Mouse (Mus musculus) embryonic stem cell, embryonic (primary cell): ENCODE measurements around the gene Tet3.

Experiments used
- CTCF ChIA-PET, 4 experiments: fragments of 300-600 bp in 2 of 4; fragments of 350-600 bp in 2 of 4; sonication (Branson Sonifier 250); formaldehyde crosslinking; loops; one replicate each; lab custom pipeline; 2022; ENCODE audit warnings: inconsistent platforms in 2 of 4; lab: Charles Lee
- POLR2A ChIA-PET, 4 experiments: fragments of 300-600 bp in 2 of 4; fragments of 350-600 bp in 2 of 4; sonication (Branson Sonifier 250); formaldehyde crosslinking; loops; one replicate each; lab custom pipeline; 2022; ENCODE audit warnings: antibody characterized with exemption in 4 of 4, inconsistent platforms in 1 of 4; lab: Charles Lee

The Tet3 gene

DNA sequence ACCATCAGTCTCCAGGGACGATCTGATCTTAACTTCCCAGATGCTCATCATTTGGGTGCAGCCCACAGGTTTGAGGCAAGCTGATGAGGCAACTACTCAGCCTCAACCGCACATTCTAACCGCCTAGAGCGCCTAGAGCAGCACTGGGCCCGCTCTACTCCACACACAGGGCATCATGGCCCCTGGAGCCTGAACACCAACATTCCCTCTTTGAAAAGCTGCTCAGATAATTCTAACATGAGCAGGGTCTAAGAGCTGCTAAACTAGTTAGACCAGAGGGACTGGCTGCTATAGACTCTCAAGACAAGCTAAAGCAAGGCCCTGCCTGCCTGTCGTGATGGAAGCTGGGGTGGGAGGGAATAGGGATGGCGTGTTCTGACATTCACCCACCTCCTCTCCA is 25.9 kb downstream of the Tet3 start:
- POLR2A ChIA-PET = interaction anchor here in 2 of 4 experiments (0.5 to 2.1 kb wide), 3 partner anchors 10 to 957 kb away, joined by 3 to 7 read pairs (median 4); no protein-coding TSS in a partner anchor
- CTCF ChIA-PET = interaction anchor here in 1 of 4 experiments (1.7 kb wide), 1 partner anchor 10 kb away, joined by 7 read pairs; no protein-coding TSS in a partner anchor

GRCm38 (mm10) chr6:83427968-83428731 is 30.7 kb downstream of the Tet3 start:
- CTCF ChIA-PET = interaction anchor here in 3 of 4 experiments (0.6 to 1.3 kb wide), 4 partner anchors 13 to 690 kb away, joined by 3 to 7 read pairs (median 3); no protein-coding TSS in a partner anchor
- POLR2A ChIA-PET = interaction anchor here in 1 of 4 experiments (1.0 kb wide), 1 partner anchor 15 kb away, joined by 3 read pairs; no protein-coding TSS in a partner anchor

DNA sequence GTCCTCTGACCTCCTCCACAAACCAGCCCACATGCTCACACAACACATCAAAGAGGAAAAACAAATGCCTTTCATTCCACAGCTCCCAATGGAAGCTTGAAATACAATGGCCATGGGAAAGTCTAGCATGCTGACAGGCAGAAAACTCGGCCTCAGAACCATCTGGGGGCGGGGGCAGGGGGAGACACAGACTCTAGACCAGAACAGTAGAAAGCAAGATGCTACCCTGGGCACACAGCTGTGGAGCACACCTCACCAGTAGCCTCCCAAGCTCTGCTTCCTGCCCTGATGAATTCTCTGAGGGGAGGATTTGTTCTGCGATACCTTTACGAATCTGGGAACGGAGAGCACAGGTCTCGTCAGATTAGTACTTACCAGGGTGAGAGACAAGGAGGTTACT is 31.4 kb downstream of the Tet3 start:
- ChIA-PET CTCF (interaction anchor here in 1 of 4 experiments (1.3 kb wide), 1 partner anchor 155 kb away, joined by 7 read pairs; no protein-coding TSS in a partner anchor), POLR2A (no interaction called here)

- ChIA-PET POLR2A (no interaction called here), CTCF (no interaction called here)
Observed at GRCm38 (mm10) chr6:83426576-83426975, 32.3 kb downstream of the Tet3 start.

DNA sequence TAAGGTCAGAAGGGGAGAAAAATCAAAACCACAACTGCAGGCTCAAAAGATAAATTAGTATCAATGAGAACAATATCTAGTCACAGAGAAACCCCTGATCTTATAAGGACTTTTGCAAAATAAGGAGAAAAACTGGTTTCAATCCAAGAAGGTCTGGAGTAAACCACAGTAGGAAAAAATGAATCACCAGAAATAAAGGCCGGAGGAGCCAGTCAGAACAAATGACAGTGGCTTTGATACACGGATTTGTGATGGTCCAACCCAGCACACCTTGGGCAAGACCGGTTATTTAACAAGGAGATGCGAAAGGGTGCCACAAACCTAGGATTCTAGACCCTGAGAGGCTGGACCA is 34.9 kb downstream of the Tet3 start:
- ChIA-PET POLR2A (interaction anchor here in 2 of 4 experiments (0.8 to 1.1 kb wide), 2 partner anchors 11 to 322 kb away, joined by 4 read pairs; partner anchors contain the start of genes Ccdc142 (in 1 of the 2) and Gm42688 (in 1 of the 2)), CTCF (interaction anchor here in 1 of 4 experiments (2.6 kb wide), 1 partner anchor 8 kb away, joined by 7 read pairs; no protein-coding TSS in a partner anchor)

GRCm38 (mm10) chr6:83423400-83424052 is 35.4 kb downstream of the Tet3 start:
- POLR2A ChIA-PET = interaction anchor here in 3 of 4 experiments (0.6 to 1.1 kb wide), 4 partner anchors 11 to 510 kb away, joined by 3 to 10 read pairs (median 4); partner anchors contain the start of genes Ccdc142 (in 1 of the 3) and Gm42688 (in 1 of the 3)

DNA sequence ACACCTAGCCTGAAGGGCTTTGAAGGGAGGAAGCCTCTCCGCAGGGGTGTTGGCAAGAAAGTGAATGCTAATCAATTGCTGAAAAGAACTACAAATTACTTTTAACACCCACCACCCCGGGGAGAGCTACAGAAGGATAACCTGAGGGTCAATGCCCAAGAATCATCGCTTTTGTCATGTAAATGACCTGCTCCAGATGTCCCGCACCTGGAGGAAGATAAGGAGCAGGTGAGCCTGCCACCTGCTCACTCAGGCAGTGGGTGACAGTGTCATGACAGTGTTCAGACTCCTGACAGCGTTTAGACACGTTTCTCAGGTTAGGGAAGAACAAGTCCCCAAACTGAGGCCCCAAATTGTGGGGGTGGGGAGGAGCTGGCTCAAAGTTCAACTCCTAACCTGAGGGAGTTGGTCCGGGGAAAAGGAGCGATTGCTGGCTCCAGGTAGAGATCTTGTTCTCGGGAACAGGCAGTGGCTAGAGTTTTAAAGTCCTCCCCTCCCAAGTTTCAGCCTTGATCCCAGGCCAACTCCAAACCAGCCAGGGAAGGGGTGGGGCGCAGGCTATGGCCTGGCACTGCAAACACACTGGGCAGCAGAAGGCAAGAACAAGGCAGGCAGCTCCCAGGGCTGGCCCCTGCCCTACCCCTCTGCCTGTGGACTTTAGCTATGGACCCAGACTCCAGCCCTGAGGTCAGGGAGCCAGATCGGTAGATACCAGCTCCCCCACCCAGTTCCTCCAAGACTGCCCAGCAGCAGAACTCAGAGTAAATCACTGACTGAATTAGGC is 36.8 kb downstream of the Tet3 start:
- ChIA-PET CTCF (interaction anchor here in 2 of 4 experiments (1.0 to 2.6 kb wide), 2 partner anchors 10 to 354 kb away, joined by 3 to 7 read pairs; partner anchors contain the start of gene Tex261 (in 1 of the 2)), POLR2A (interaction anchor here in 3 of 4 experiments (0.6 to 1.7 kb wide), 9 partner anchors 10 to 468 kb away, joined by 3 to 7 read pairs (median 4); no protein-coding TSS in a partner anchor)

More at GRCm38 (mm10) chr6:83423400-83424052, 35.4 kb downstream of the Tet3 start:
- CTCF ChIA-PET = interaction anchor here in 1 of 4 experiments (0.9 to 2.6 kb wide), 2 partner anchors 9 to 159 kb away, joined by 3 to 7 read pairs; no protein-coding TSS in a partner anchor

DNA sequence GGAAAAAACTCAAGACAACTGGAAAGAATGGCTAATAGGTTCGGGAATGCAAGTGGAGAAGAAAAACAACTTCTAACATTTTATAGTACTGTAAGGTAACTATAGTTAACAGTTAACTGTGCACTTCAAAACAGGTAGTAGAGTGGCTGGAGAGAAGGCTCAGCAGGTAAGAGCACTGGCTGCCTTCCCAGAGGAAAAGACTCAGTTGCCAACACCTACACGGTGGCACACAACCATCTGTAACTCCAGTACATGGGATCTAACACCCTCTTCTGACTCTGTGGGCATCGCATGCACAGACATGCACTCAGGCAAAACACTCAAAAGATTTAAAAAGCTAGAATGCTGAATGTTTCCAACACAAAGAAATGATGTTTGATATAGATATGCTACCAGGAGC is 39.4 kb downstream of the Tet3 start:
- POLR2A ChIA-PET = no interaction called here
- CTCF ChIA-PET = interaction anchor here in 1 of 4 experiments (0.6 kb wide), 1 partner anchor 38 kb away, joined by 5 read pairs; no protein-coding TSS in a partner anchor

DNA sequence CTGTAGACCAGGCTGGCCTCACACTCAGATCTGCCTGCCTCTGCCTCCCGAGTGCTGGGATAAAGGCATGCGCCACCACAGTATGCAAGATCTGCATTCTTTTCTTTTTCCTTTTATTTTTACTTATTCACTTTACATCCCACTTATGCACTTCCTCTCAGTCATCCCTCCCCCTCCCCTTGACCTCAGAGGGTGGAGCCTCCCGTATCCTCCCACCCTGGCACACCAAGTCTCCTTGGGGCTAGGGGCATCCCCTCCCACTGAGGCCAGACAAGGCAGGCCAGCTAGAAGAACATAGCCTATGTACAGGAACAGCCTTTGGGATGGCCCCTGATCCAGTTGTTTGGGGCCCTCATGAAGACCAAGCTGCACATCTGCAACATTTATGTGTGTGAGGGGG is 41.4 kb downstream of the Tet3 start:
- POLR2A ChIA-PET = interaction anchor here in 1 of 4 experiments (1.1 kb wide), 1 partner anchor 54 kb away, joined by 3 read pairs; no protein-coding TSS in a partner anchor

DNA sequence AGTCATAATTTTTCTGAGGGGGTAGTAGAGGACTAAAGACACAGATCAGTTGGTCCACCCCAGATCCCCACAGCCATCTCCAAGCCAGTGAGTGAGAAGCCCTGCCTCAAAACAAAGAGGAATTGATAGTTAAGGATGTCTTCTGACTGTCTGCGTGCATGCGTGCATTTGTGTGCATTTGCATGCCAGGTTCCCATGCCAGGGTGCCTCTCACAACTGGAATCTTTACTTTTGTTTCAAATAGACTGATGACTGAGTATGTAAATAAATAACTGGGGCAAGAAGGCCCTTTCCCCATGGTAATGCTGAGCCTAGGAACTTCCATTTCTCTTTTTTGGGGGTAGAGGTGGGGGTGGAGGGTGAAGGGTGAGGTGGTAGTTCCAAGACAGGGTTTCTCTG is 41.8 kb downstream of the Tet3 start:
- ChIA-PET POLR2A (interaction anchor here in 1 of 4 experiments (1.1 kb wide), 1 partner anchor 54 kb away, joined by 3 read pairs; no protein-coding TSS in a partner anchor), CTCF (no interaction called here)

More for the DNA sequence above, 41.4 kb downstream of the Tet3 start:
- CTCF ChIA-PET = no interaction called here

DNA sequence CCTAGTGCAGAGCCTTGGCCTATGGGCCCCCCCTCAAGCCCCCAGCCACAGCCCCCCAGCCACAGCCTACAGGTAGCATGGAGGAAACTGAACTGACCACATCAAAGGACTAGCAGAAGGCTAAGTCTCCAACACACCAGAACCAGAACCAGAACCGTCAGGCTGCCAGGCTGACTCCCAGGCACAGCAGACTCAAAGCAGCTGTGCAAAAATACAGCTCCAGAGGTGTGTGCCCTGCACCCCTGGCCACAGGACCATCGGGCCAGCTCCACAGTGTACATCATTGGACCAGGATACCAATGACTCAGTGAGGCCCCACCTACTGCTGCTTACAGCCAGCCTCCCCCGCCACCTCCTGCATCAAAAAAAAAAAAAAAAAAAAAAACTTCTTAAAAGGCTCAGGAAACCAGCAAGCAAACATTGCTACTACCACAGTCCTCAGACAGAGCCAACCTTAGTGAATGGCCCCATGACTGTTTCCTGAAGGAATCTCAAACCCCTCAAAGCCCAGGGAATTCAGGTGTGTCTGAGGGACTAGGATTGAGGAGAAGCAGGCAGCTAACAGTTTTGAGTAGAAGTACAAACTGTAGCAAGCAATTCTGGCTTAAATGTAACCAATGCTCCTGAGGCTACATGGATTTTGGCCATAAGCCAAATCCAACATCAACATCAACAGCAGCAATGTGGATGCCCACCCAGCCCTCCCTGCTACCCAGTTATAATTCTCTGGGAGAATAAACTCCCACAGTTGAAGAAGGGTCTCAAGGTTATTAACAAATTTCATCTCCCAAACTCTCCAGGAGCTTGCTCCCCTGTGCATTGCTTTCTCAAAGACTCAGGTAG is 42.4 kb downstream of the Tet3 start:
- POLR2A ChIA-PET = interaction anchor here in 2 of 4 experiments (0.7 to 1.2 kb wide), 2 partner anchors 12 to 754 kb away, joined by 3 read pairs; no protein-coding TSS in a partner anchor
- CTCF ChIA-PET = no interaction called here

DNA sequence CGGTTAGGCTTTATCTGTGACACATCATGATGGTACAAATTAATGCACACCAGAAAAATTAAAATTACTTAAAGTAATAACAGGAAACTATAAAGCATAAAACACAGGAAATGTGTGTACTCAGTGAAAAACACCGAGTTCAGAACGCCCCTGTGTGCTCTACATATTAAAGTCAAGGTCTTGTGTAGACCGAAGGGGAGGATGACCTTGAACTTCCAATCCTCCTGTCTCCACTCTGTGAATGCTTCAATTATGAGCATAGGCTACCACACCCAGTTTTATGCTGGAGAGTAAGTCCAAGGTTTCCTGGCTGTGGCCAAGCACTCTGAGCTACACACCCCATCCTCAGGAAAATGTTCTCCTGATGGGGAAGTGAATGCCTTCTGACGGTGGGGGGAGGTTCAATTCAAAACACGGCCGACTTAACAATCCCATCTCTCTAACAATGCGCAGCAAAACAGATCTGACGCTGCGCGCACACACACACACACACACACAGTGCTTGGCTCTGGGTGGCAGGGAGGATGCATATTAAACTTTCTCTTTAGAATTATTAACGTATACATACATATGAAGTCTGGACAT is 43.4 kb downstream of the Tet3 start:
- CTCF ChIA-PET = interaction anchor here in 1 of 4 experiments (0.7 kb wide), 1 partner anchor 47 kb away, joined by 3 read pairs; no protein-coding TSS in a partner anchor
- POLR2A ChIA-PET = interaction anchor here in 2 of 4 experiments (0.6 to 1.2 kb wide), 2 partner anchors 11 to 100 kb away, joined by 3 read pairs; no protein-coding TSS in a partner anchor

DNA sequence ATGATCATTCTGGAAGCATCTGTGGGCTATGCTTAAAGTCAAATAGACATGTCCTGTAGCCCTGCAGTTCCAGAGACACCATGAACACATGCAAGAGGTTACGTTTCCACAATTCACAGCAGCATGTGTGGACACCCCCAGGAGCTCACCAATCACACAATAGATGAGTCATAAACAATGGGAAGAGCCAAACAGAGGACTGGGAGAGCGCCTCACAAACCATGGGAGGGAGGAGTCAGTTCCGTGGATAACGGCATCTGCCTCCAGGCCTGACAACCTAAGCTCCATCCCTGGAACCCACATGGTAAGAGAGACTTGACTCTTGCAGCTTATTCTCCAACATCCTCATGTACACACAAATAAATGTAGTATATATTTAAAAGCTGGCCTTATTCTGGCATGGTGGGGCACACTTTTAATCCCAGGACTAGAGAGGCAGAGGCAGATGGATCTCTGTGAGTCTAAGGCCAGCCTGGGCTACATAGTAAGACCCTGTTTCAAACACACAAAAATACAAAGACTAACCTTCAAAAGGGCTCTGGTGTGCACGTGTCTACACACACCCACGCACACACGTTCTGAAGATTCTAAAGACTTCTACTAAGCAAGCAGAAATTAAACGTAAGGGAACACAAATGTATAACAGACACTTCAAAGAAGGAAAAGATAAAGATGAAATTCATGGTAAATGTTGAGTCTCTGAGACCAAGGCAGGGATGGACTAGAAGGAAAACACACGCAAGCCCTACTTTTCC is 44.1 kb downstream of the Tet3 start:
- CTCF ChIA-PET = no interaction called here
- POLR2A ChIA-PET = no interaction called here

- ChIA-PET CTCF (no interaction called here), POLR2A (interaction anchor here in 1 of 4 experiments (0.6 to 0.7 kb wide), 2 partner anchors 15 to 170 kb away, joined by 3 to 4 read pairs; no protein-coding TSS in a partner anchor)
Observed at GRCm38 (mm10) chr6:83413686-83414085, 45.2 kb downstream of the Tet3 start.

GRCm38 (mm10) chr6:83412854-83413401 is 46.0 kb downstream of the Tet3 start:
- ChIA-PET CTCF (interaction anchor here in 2 of 4 experiments (0.6 kb wide), 2 partner anchors 305 to 900 kb away, joined by 3 to 8 read pairs; no protein-coding TSS in a partner anchor), POLR2A (interaction anchor here in 2 of 4 experiments (0.6 kb wide), 2 partner anchors 14 to 224 kb away, joined by 3 to 4 read pairs; no protein-coding TSS in a partner anchor)
